Mouse (Mus musculus): Measurements from ENCODE around the gene Zbtb24.
"Not testable (repeated sequence)": the region's sequence is repeated elsewhere in the genome, so short reads cannot be mapped to it uniquely, and the experiment has no call there.

Zbtb24 gene

DNA sequence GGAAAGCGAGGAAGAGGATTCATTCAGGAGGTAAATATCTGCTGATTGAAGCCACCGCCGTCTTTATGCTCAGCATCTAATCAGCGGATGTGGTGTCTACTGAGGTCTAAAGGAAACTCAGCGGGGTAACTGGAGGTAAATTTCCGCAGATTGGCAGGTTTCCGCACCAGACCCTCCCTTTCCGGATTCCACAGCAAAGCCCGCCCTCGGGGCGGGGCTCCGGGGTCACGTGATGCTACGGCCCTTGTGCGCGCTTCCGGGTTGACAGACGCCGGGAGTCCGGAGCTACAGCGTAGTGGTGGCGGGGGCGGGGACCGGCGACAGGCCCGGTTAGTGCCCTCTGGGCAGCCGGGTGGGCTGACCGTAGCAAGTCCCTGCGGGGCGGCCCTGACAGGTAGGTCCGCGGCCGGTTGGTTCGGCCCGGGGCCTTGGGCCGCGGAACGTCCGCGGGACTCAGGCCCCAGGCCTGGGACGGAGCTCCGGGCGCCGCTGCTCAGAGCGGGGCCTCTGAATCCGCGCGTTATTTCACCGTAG, at the start of gene Zbtb24:
Zbtb24 (plus strand) TSS at position 247 of the 534 bp plus-strand sequence.
- DNase-seq (ENCODE audit: extremely low read depth, low read depth, low spot score), result peak; percentile 46

DNA sequence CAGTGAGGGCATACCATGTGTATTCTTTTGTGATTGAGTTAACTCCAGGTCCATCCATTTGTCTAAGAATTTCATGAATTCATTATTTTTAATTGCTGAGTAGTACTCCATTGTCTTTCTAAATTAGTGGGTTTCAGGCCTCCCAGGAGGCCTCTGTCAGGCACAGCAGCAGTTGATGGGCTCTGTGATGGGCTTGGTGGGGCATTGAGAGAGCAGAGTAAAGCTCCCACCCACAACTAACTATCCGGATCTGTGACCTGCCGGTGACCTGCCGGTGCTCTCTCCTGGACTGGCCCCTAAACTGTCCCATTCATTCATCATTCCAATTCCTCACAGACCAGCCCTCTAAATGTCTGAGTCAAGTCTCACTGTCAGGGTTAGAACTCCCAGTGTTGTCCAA, 49.1 kb upstream of the Zbtb24 start:
- no peak for DNase-seq (ENCODE audit: extremely low read depth, low read depth, low spot score)

DNA sequence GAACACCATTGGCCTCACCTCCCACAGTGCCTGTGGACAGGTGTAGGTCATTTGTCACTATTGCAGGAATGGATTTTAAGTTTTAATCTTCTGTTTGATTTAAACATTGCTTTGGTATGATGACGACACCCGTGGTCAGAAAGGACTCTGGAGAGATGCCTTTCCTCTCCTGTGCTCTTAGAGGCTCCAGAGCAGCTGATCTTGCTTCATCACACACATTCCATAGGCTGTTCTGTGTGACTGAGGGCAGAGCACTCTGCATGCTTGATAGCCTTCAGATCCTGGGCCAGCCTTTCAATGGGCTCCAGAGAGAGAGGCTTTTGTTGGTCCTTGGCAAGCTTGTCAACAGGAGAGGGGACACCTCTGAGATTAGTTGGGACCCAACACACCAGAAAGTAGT, 46.8 kb upstream of the Zbtb24 start:
- DNase-seq (ENCODE audit: extremely low read depth, low read depth, low spot score), result no peak

GRCm38 (mm10) chr10:41403893-41404612, 46.1 kb upstream of the Zbtb24 start:
- no peak for DNase-seq (ENCODE audit: extremely low read depth, low read depth, low spot score)

GRCm38 (mm10) chr10:41410176-41410575, 40.0 kb upstream of the Zbtb24 start:
- not testable (repeated sequence) for DNase-seq (ENCODE audit: extremely low read depth, low read depth, low spot score)

DNA sequence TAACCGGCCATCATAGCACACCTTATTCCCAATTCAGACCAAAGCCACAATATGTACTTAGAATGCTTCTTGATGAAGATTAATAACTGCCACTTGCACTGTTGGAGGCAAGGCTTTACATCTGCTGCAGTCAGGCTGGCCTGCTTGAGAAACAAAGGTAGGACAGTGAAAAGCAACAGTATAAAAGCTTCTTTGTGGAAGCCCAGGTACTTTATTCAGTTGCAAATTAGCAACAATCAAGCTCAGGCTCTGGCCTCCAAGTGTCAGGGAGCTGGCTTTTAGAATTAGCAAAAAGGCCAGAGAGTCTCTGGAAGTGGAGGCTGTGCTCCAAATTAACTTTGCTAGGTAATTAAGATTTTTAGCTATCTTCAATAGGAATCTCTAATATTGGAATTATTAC, 39.4 kb upstream of the Zbtb24 start:
- not testable (repeated sequence) for DNase-seq (ENCODE audit: extremely low read depth, low read depth, low spot score)

DNA sequence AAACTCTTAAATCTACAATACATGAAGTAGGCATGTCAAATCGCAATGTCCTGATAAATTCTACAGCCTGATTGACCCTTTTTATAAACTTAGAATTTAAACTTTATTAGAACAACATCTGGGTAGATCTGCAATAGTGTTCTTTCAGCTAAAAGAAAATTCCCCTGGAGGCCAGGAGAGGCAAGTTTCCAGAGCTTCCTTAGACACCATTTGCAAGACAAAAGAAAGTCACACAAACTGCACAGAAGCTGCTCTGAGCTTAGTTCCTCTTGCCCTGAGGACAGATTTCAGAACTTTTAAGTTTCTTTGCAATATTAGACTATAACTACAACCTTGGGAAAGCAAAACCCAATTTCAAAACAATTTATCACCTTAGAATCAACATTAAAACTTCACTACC, 36.7 kb upstream of the Zbtb24 start:
- peak; percentile 34 for DNase-seq (ENCODE audit: extremely low read depth, low read depth, low spot score)

GRCm38 (mm10) chr10:41415368-41415767, 34.8 kb upstream of the Zbtb24 start:
- not testable (repeated sequence) for DNase-seq (ENCODE audit: extremely low read depth, low read depth, low spot score)

DNA sequence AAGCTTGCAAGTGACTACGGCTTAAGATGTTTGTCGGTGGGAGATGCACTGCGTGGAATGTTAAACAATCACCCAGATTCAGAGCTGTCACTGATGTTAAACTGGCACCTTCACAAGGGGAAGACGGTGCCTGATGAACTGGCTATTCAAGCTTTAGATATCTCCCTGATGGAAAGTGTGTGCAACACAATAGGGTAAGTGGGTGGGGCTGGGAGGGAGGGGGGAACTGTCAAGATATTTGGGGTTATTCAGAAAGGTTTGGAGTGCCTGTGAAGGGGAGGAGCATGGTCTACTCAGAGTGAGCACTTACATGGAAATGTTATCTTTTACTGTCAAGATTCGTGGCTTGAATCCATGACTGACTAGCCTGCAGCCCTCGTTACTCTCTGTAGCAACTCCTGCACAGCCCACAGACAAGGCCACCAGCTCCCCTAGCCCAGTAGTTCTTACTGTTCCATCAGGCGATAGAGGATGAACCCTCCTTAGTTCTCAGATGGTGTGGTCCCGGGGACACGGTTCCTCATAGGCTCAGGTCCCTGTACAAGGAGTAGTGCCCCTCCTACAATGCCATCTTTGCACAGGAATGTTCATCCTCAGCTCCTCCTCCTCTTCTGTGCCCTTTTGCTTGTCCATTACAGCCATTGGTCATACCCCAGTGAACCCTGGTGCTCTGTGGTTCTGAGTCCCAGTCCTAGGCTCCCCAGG, 29.5 kb upstream of the Zbtb24 start:
- DNase-seq (ENCODE audit: extremely low read depth, low read depth, low spot score), result no peak

GRCm38 (mm10) chr10:41423681-41424080, 26.5 kb upstream of the Zbtb24 start:
- no peak for DNase-seq (ENCODE audit: extremely low read depth, low read depth, low spot score)

- DNase-seq (ENCODE audit: extremely low read depth, low read depth, low spot score), result no peak
These were observed 23.8 kb upstream of the Zbtb24 start for GRCm38 (mm10) chr10:41426368-41426767.

DNA sequence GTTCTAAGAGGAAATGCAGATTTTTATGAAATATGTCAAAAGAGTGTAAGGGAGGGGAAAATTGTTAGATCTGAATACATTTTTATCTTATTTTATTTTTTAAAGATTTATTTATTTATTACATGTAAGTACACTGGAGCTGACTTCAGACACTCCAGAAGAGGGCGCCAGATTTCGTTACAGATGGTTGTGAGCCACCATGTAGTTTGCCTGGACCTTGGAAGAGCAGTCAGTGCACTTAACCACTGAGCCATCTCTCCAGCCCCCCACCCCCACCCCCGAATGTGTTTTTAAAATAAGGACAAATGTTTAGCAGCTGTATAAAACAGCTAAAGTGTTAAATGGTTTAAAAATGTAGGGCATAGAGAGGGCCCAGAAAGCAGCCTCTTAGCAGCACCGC, 15.6 kb upstream of the Zbtb24 start:
- no peak for DNase-seq (ENCODE audit: extremely low read depth, low read depth, low spot score)

- DNase-seq (ENCODE audit: extremely low read depth, low read depth, low spot score), result no peak
These were observed 15.0 kb upstream of the Zbtb24 start for GRCm38 (mm10) chr10:41435141-41435540.

DNA sequence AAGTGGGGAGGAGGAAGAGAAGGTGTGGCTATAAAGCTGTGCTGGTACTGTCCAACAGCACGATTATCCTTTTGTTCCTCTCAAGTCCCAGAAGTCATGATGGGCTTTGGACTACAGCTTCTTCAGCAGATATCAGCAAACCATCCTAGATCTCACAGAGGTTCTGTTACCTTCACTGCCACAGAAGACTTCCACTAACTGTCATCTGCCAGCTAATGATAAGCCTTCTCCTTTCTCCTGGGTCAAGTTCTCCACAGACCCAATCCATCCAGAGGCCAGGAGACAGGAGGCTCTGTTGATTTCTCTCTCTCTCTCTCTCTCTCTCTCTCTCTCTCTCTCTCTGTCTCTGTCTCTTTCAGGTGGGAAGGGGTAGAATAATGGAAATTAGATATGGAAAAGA, 2.0 kb upstream of the Zbtb24 start:
- DNase-seq (ENCODE audit: extremely low read depth, low read depth, low spot score), result no peak

DNA sequence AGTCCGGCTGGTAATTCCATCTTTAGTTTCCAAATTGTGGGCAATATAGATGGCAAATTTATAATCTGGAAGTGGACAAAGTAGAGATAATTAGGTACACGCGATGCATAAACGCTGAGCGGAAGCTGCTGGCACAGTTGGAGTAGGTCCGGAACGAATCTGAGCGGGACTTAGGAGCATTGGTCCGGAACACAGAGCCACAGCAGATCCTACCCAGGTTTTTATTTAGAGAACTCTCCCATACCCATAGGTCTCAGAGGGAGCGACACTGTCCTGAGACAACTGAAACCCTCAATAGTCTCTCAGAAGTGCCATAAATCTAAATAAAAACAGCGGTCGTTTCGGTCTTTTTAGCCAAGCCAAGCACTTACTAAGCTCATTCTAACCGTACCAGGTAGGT, 499 bp upstream of the Zbtb24 start:
- DNase-seq (ENCODE audit: extremely low read depth, low read depth, low spot score), result no peak

DNA sequence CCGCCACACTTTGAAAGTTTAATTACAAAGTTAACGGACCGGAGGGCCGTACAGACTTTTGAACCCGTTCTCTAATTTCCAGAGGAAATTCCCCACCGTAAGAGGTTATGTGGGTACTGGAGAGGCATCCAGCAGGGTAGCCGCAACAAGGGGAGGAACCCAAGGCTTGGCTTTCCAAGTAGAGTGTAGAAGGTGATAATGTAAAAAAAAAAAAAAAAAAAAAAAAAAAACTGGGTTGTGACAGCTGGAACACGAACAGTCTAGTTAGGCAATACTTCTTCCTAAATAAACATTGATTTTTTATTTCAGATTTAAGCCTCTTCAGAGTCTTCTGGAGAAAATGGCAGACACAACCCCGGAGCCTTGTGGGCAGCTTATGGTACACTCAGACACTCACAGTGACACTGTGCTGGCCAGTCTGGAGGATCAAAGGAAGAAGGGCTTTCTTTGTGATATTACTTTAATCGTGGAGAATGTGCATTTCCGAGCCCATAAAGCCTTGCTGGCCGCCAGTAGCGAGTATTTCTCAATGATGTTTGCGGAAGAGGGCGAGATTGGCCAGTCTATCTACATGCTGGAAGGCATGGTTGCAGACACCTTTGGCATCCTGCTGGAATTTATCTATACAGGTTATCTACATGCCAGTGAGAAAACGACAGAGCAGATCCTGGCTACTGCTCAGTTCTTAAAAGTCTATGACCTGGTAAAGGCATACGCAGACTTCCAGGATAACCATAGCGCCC, 768 bp downstream of the Zbtb24 start:
- peak; percentile 37 for DNase-seq (ENCODE audit: extremely low read depth, low read depth, low spot score)

DNA sequence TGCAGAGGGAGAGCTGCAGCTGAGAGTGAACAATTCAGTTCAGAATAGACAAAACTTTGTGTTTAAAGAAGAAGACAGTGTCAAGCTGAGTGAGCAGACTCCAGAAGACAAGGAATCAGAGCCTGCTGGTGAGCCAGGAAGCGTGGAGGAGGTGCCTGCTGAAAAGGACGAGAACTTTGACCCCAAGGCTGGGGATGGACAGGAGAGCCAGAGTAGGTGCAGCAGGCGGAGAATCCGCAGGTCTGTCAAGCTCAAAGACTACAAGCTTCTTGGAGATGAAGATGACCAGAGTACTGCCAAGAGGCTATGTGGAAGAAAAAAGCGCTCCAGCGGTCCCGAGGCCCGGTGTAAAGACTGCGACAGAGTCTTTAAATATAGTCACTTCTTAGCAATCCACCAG, 1.5 kb downstream of the Zbtb24 start:
- DNase-seq (ENCODE audit: extremely low read depth, low read depth, low spot score), result no peak

DNA sequence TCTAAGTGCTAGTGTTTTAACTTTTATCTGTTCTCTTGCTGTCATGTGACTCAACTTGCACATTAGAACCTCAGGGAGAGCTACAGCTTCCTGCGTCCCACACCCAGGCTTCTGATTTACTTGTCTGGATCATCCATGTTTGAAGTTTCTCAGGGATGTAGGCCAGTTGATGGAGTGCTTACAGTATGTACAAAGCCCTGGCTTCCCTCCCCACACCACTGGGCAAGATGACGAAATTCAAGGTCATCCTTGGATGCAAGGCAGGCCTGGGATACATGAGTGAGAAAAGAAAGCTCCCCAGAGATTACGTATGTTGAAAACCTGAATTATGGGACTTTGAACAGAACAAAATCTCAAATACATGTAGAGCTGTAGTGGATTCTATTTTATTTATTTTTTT, 2.6 kb downstream of the Zbtb24 start:
- DNase-seq (ENCODE audit: extremely low read depth, low read depth, low spot score), result no peak

- no peak for DNase-seq (ENCODE audit: extremely low read depth, low read depth, low spot score)
These were observed 9.8 kb downstream of the Zbtb24 start for GRCm38 (mm10) chr10:41459990-41460389.

- no peak for DNase-seq (ENCODE audit: extremely low read depth, low read depth, low spot score)
These were observed 10.3 kb downstream of the Zbtb24 start for GRCm38 (mm10) chr10:41460501-41460900.

DNA sequence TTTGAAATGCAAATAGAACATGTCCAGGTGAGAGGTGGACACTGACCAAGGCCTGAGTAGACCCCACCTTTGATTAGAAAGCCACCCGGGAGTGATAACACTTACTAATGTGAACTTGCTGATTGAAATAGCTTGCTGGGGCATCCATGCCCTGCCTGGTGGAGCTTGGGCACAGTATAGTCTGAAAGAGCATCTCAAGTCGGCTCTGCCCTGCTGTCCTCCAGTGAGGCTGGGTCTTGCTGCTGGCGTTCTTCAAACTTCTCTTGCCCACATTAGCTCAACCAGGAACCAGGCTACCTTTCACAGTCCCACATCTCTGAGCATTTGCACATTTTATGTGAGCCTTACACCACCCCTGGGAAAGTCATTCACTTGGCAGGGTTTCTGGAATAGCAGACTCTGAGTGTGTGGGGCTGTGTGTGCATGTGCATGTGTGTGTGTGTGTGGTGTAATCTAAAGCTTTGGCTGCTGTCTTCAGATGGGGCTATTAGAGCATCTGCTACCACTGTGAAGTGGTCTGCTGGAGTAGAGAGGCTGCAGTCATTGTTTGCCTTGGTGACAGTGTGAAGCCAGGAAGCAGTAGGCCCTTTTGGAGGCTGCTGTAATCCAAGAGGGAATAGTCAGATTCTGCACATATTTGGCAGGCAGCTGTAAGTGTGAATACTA, 11.0 kb downstream of the Zbtb24 start:
- DNase-seq (ENCODE audit: extremely low read depth, low read depth, low spot score), result no peak
